Mouse (Mus musculus): ENCODE measurements around the gene Mat2a. TPM values are rescaled to one million over a fixed set of nuclear protein-coding genes. Genes with fewer than 3 reads are reported as not detected.

Gene Mat2a
- polyA plus RNA-seq, 2 experiments: 99.9 to 159 TPM

GRCm38 (mm10) chr6:72410518-72410917 lies 28.8 kb downstream of the Mat2a start:
- Histone ChIP-seq H3K36me3 (replicated peaks; ENCODE audit: control insufficient read depth, insufficient read depth, low read depth) (no peaks in the 10 kb centered on the region), H3K9me3 (ENCODE audit: control insufficient read depth, low read length) (no peaks in the 10 kb centered on the region), H3K9ac (replicated peaks) (no peak overlapping the region), H3K27ac (no peak overlapping the region), H3K4me3 (ENCODE audit: insufficient read depth in 1 of 2, low read depth in 2 of 2, low read length in 2 of 2) (no peak overlapping the region), H3K4me2 (ENCODE audit: low read depth) (no peak overlapping the region), H3K27me3 (ENCODE audit: control insufficient read depth, insufficient read depth, low read length) (no peaks in the 10 kb centered on the region), H3K4me1 (replicated peaks; ENCODE audit: control insufficient read depth in 2 of 2, insufficient read depth in 2 of 2, low read length in 1 of 2) (peaks cover 6 to 12% of the 10 kb centered on the region in 2 experiments)
- TF ChIP-seq CTCF (IDR thresholded peaks at IDR 0.05; ENCODE audit: low read depth) (no peak), EP300 (IDR thresholded peaks at IDR 0.05; ENCODE audit: low read depth) (no peak)
- ATAC-seq (ENCODE audit: insufficient read depth): no peak
- 28% methylated on average over 7 of the region's 7 CpGs for WGBS (ENCODE audit: insufficient replicate concordance)
- no peak for DNase-seq (ENCODE audit: low read depth in 3 of 3, low spot score in 3 of 3)

GRCm38 (mm10) chr6:72410003-72410402 lies 29.4 kb downstream of the Mat2a start:
- H3K9me3 ChIP-seq (ENCODE audit: control insufficient read depth, low read length): no peaks in the 10 kb centered on the region
- no peak overlapping the region for H3K4me2 ChIP-seq (ENCODE audit: low read depth)
- ATAC-seq (ENCODE audit: insufficient read depth) (no peak), DNase-seq (ENCODE audit: low read depth in 3 of 3, low spot score in 3 of 3) (no peak)
- no peak for TF ChIP-seq EP300 (IDR thresholded peaks at IDR 0.05; ENCODE audit: low read depth)
- TF ChIP-seq CTCF (IDR thresholded peaks at IDR 0.05; ENCODE audit: low read depth): peak; percentile 55
- WGBS (ENCODE audit: insufficient replicate concordance): 11% methylated on average over 1 of the region's 1 CpGs
- H3K36me3 ChIP-seq (replicated peaks; ENCODE audit: control insufficient read depth, insufficient read depth, low read depth): no peaks in the 10 kb centered on the region
- no peak overlapping the region for H3K27ac ChIP-seq
- H3K4me1 ChIP-seq (replicated peaks; ENCODE audit: control insufficient read depth in 2 of 2, insufficient read depth in 2 of 2, low read length in 1 of 2): peaks cover 5 to 9% of the 10 kb centered on the region in 2 experiments
- no peak overlapping the region for H3K9ac ChIP-seq (replicated peaks)
- no peaks in the 10 kb centered on the region for H3K27me3 ChIP-seq (ENCODE audit: control insufficient read depth, insufficient read depth, low read length)
- H3K4me3 ChIP-seq (ENCODE audit: insufficient read depth in 1 of 2, low read depth in 2 of 2, low read length in 2 of 2): no peak overlapping the region

DNA sequence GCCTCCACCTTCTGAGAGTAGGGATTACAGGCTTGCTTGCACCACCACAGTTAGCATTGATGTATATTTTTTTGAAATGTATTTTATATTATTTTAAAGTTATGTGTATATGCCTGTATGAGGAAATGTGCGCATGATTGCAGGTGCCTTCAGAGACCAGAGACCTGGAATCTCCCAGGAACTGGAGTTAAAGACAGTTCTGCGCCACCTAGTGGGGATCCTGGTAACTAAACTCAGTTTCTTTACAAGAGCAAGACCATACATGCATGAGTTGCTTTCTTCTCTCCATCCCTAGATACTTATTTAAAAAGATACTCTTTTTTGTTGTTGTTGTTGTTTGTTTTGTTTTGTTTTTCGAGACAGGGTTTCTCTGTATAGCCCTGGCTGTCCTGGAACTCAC lies 29.8 kb downstream of the Mat2a start:
- TF ChIP-seq CTCF (IDR thresholded peaks at IDR 0.05; ENCODE audit: low read depth) (peak; percentile 75), EP300 (IDR thresholded peaks at IDR 0.05; ENCODE audit: low read depth) (no peak)

DNA sequence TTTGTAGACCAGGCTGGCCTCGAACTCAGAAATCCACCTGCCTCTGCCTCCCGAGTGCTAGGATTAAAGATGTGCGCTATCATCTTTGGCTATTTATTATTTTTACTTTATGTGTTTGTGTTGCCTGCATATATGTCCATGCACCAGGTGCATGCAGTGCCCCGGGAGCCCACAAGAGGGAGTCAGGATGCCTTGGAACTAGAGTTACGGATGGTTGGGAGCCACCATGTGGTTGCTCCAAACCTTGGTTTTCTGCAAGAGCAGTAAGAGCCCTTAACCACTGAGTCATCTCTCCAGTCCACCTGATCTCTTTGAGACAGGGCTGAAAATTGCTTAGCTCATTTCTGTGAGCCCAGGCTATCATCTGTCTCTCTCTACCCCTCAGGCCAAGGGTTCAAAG lies 32.2 kb downstream of the Mat2a start:
- peak; percentile 74 for ATAC-seq (ENCODE audit: insufficient read depth)
- Histone ChIP-seq H3K27ac (no peak overlapping the region), H3K4me2 (ENCODE audit: low read depth) (no peak overlapping the region), H3K27me3 (ENCODE audit: control insufficient read depth, insufficient read depth, low read length) (no peaks in the 10 kb centered on the region), H3K9ac (replicated peaks) (no peak overlapping the region), H3K4me1 (replicated peaks; ENCODE audit: control insufficient read depth in 2 of 2, insufficient read depth in 2 of 2, low read length in 1 of 2) (peaks cover 0 to 3% of the 10 kb centered on the region in 2 experiments; a peak in 1 of 4 replicates), H3K36me3 (replicated peaks; ENCODE audit: control insufficient read depth, insufficient read depth, low read depth) (no peaks in the 10 kb centered on the region), H3K4me3 (ENCODE audit: insufficient read depth in 1 of 2, low read depth in 2 of 2, low read length in 2 of 2) (no peak overlapping the region), H3K9me3 (ENCODE audit: control insufficient read depth, low read length) (no peaks in the 10 kb centered on the region)
- WGBS (ENCODE audit: insufficient replicate concordance): 3% methylated on average over 5 of the region's 5 CpGs
- TF ChIP-seq EP300 (IDR thresholded peaks at IDR 0.05; ENCODE audit: low read depth) (no peak), CTCF (IDR thresholded peaks at IDR 0.05; ENCODE audit: low read depth) (peak; percentile 99)
- peak; percentile 83 to 86 (median 84) for DNase-seq (ENCODE audit: low read depth in 3 of 3, low spot score in 3 of 3)

More for the DNA sequence above, 29.8 kb downstream of the Mat2a start:
- Histone ChIP-seq H3K4me2 (ENCODE audit: low read depth) (no peak overlapping the region), H3K27me3 (ENCODE audit: control insufficient read depth, insufficient read depth, low read length) (no peaks in the 10 kb centered on the region), H3K4me1 (replicated peaks; ENCODE audit: control insufficient read depth in 2 of 2, insufficient read depth in 2 of 2, low read length in 1 of 2) (peaks cover 4 to 7% of the 10 kb centered on the region in 2 experiments), H3K36me3 (replicated peaks; ENCODE audit: control insufficient read depth, insufficient read depth, low read depth) (no peaks in the 10 kb centered on the region), H3K9ac (replicated peaks) (no peak overlapping the region), H3K9me3 (ENCODE audit: control insufficient read depth, low read length) (no peaks in the 10 kb centered on the region), H3K4me3 (ENCODE audit: insufficient read depth in 1 of 2, low read depth in 2 of 2, low read length in 2 of 2) (no peak overlapping the region), H3K27ac (no peak overlapping the region)
- WGBS (ENCODE audit: insufficient replicate concordance): 12% methylated on average over 3 of the region's 3 CpGs
- ATAC-seq (ENCODE audit: insufficient read depth): no peak
- DNase-seq (ENCODE audit: low read depth in 3 of 3, low spot score in 3 of 3): peak; percentile 59 to 68 (median 68)

DNA sequence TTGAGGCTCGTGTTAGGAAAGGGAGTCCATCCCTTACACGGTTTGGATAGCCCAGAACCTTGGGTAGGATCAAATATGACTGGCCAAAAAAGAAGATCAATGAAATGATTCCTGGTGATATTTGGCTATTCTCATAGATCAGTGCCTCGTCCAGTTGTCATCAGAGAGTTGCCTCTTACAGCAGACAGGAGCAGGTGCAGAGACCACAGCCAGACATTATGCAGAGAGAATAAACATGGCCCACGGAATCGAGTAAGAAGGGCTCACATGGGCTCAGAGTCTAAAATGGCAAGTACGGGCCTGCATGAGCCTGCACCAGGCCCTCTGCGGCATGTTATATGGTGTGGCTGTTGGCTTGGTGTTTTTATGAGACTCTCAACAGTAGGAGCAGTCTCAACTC lies 34.0 kb downstream of the Mat2a start:
- H3K4me1 ChIP-seq (replicated peaks; ENCODE audit: control insufficient read depth in 2 of 2, insufficient read depth in 2 of 2, low read length in 1 of 2): peaks cover 0 to 5% of the 10 kb centered on the region in 2 experiments; a peak in 1 of 4 replicates
- no peaks in the 10 kb centered on the region for H3K9me3 ChIP-seq (ENCODE audit: control insufficient read depth, low read length)
- H3K4me3 ChIP-seq (ENCODE audit: insufficient read depth in 1 of 2, low read depth in 2 of 2, low read length in 2 of 2): no peak overlapping the region
- no peak overlapping the region for H3K9ac ChIP-seq (replicated peaks)
- TF ChIP-seq CTCF (IDR thresholded peaks at IDR 0.05; ENCODE audit: low read depth) (no peak), EP300 (IDR thresholded peaks at IDR 0.05; ENCODE audit: low read depth) (no peak)
- 74% methylated on average over 7 of the region's 7 CpGs for WGBS (ENCODE audit: insufficient replicate concordance)
- no peaks in the 10 kb centered on the region for H3K27me3 ChIP-seq (ENCODE audit: control insufficient read depth, insufficient read depth, low read length)
- H3K27ac ChIP-seq: no peak overlapping the region
- H3K36me3 ChIP-seq (replicated peaks; ENCODE audit: control insufficient read depth, insufficient read depth, low read depth): no peaks in the 10 kb centered on the region
- no peak for ATAC-seq (ENCODE audit: insufficient read depth)
- DNase-seq (ENCODE audit: low read depth in 3 of 3, low spot score in 3 of 3): no peak
- no peak overlapping the region for H3K4me2 ChIP-seq (ENCODE audit: low read depth)

Data from liver, embryonic 14.5 days (tissue).